Mouse (Mus musculus): ENCODE data around the gene Slc9a4. TPM values are rescaled to one million over a fixed set of nuclear protein-coding genes. Genes with fewer than 3 reads are reported as not detected.
A peak's percentile ranks its signal among the peaks of the same experiment; 100 is the strongest.

Slc9a4 gene
- 1.2 and 1.4 TPM in 2 replicates for polyA plus RNA-seq (2015; fragmentation: Nextera tagmentation; extraction: Ambion mirVana)

- Histone ChIP-seq H3K4me3 (replicated peaks; ENCODE audit: low read depth, low read length) (no peak within 1 kb of the TSS), H3K36me3 (ENCODE audit: insufficient read depth, low read length) (no peaks in the 10 kb centered on the region), H3K27ac (no peak within 1 kb of the TSS), H3K27me3 (ENCODE audit: insufficient read depth, low read length) (no peaks in the 10 kb centered on the region), H3K9me3 (replicated peaks; ENCODE audit: low read length) (no peaks in the 10 kb centered on the region), H3K9ac (ENCODE audit: low read depth, low read length) (no peak within 1 kb of the TSS), H3K4me1 (replicated peaks; ENCODE audit: insufficient read depth, low read length) (no peaks in the 10 kb centered on the region), H3K4me2 (ENCODE audit: low read length) (no peak within 1 kb of the TSS)
- peak; percentile 87 for TF ChIP-seq CTCF (IDR thresholded peaks at IDR 0.05; ENCODE audit: low read depth)
- DNase-seq (ENCODE audit: low spot score) (peak; percentile 61), ATAC-seq (replicated peaks; ENCODE audit: low FRiP score, low read depth) (no peak)
- WGBS, result 6% methylated on average over 7 of the region's 7 CpGs
Observed at GRCm38 (mm10) chr1:40579784-40580183, at the start of gene Slc9a4. Gene Slc9a4 (plus strand): TSS chr1:40580081.

GRCm38 (mm10) chr1:40537577-40537976 is 42.3 kb upstream of the Slc9a4 start:
- peak; percentile 17 for DNase-seq (ENCODE audit: low spot score)
- no peak overlapping the region for H3K9ac ChIP-seq (ENCODE audit: low read depth, low read length)
- 81% methylated on average over 5 of the region's 5 CpGs for WGBS

GRCm38 (mm10) chr1:40544650-40545049 is 35.2 kb upstream of the Slc9a4 start:
- Histone ChIP-seq H3K9me3 (replicated peaks; ENCODE audit: low read length) (no peaks in the 10 kb centered on the region), H3K27ac (no peak overlapping the region), H3K36me3 (ENCODE audit: insufficient read depth, low read length) (no peaks in the 10 kb centered on the region), H3K27me3 (ENCODE audit: insufficient read depth, low read length) (no peaks in the 10 kb centered on the region), H3K4me3 (replicated peaks; ENCODE audit: low read depth, low read length) (no peak overlapping the region), H3K9ac (ENCODE audit: low read depth, low read length) (no peak overlapping the region), H3K4me1 (replicated peaks; ENCODE audit: insufficient read depth, low read length) (no peaks in the 10 kb centered on the region), H3K4me2 (ENCODE audit: low read length) (no peak overlapping the region)
- DNase-seq (ENCODE audit: low spot score), result peak; percentile 77
- ATAC-seq (replicated peaks; ENCODE audit: low FRiP score, low read depth), result no peak
- WGBS, result 1% methylated on average over 2 of the region's 2 CpGs
- TF ChIP-seq CTCF (IDR thresholded peaks at IDR 0.05; ENCODE audit: low read depth), result peak; percentile 86

More at GRCm38 (mm10) chr1:40537577-40537976, 42.3 kb upstream of the Slc9a4 start:
- no peaks in the 10 kb centered on the region for H3K27me3 ChIP-seq (ENCODE audit: insufficient read depth, low read length)
- no peak overlapping the region for H3K4me2 ChIP-seq (ENCODE audit: low read length)
- no peaks in the 10 kb centered on the region for H3K9me3 ChIP-seq (replicated peaks; ENCODE audit: low read length)
- no peak overlapping the region for H3K27ac ChIP-seq
- no peak overlapping the region for H3K4me3 ChIP-seq (replicated peaks; ENCODE audit: low read depth, low read length)
- TF ChIP-seq CTCF (IDR thresholded peaks at IDR 0.05; ENCODE audit: low read depth), result peak; percentile 58
- no peak for ATAC-seq (replicated peaks; ENCODE audit: low FRiP score, low read depth)
- no peaks in the 10 kb centered on the region for H3K36me3 ChIP-seq (ENCODE audit: insufficient read depth, low read length)
- H3K4me1 ChIP-seq (replicated peaks; ENCODE audit: insufficient read depth, low read length), result no peaks in the 10 kb centered on the region

GRCm38 (mm10) chr1:40546645-40547044 is 33.2 kb upstream of the Slc9a4 start:
- DNase-seq (ENCODE audit: low spot score) (no peak), ATAC-seq (replicated peaks; ENCODE audit: low FRiP score, low read depth) (no peak)
- Histone ChIP-seq H3K9me3 (replicated peaks; ENCODE audit: low read length) (no peaks in the 10 kb centered on the region), H3K27me3 (ENCODE audit: insufficient read depth, low read length) (no peaks in the 10 kb centered on the region), H3K4me3 (replicated peaks; ENCODE audit: low read depth, low read length) (no peak overlapping the region), H3K4me1 (replicated peaks; ENCODE audit: insufficient read depth, low read length) (no peaks in the 10 kb centered on the region), H3K9ac (ENCODE audit: low read depth, low read length) (no peak overlapping the region), H3K36me3 (ENCODE audit: insufficient read depth, low read length) (no peaks in the 10 kb centered on the region), H3K4me2 (ENCODE audit: low read length) (no peak overlapping the region), H3K27ac (no peak overlapping the region)
- no peak for TF ChIP-seq CTCF (IDR thresholded peaks at IDR 0.05; ENCODE audit: low read depth)
- whole genome bisulfite sequencing, result 74% methylated on average over 4 of the region's 4 CpGs

GRCm38 (mm10) chr1:40547064-40547572 is 32.8 kb upstream of the Slc9a4 start:
- no peak overlapping the region for H3K27ac ChIP-seq
- no peak overlapping the region for H3K4me2 ChIP-seq (ENCODE audit: low read length)
- H3K36me3 ChIP-seq (ENCODE audit: insufficient read depth, low read length), result no peaks in the 10 kb centered on the region
- WGBS, result 61% methylated on average over 11 of the region's 11 CpGs
- TF ChIP-seq CTCF (IDR thresholded peaks at IDR 0.05; ENCODE audit: low read depth), result no peak
- DNase-seq (ENCODE audit: low spot score), result no peak
- H3K4me3 ChIP-seq (replicated peaks; ENCODE audit: low read depth, low read length), result no peak overlapping the region
- H3K27me3 ChIP-seq (ENCODE audit: insufficient read depth, low read length), result no peaks in the 10 kb centered on the region
- H3K9me3 ChIP-seq (replicated peaks; ENCODE audit: low read length), result no peaks in the 10 kb centered on the region
- no peak overlapping the region for H3K9ac ChIP-seq (ENCODE audit: low read depth, low read length)
- no peak for ATAC-seq (replicated peaks; ENCODE audit: low FRiP score, low read depth)
- no peaks in the 10 kb centered on the region for H3K4me1 ChIP-seq (replicated peaks; ENCODE audit: insufficient read depth, low read length)

- H3K4me1 ChIP-seq (replicated peaks; ENCODE audit: insufficient read depth, low read length), result no peaks in the 10 kb centered on the region
- 53% methylated on average over 10 of the region's 10 CpGs for WGBS
- H3K4me2 ChIP-seq (ENCODE audit: low read length), result no peak overlapping the region
- H3K4me3 ChIP-seq (replicated peaks; ENCODE audit: low read depth, low read length), result no peak overlapping the region
- no peaks in the 10 kb centered on the region for H3K27me3 ChIP-seq (ENCODE audit: insufficient read depth, low read length)
- H3K9me3 ChIP-seq (replicated peaks; ENCODE audit: low read length), result no peaks in the 10 kb centered on the region
- no peak for TF ChIP-seq CTCF (IDR thresholded peaks at IDR 0.05; ENCODE audit: low read depth)
- DNase-seq (ENCODE audit: low spot score), result no peak
- H3K27ac ChIP-seq, result no peak overlapping the region
- no peaks in the 10 kb centered on the region for H3K36me3 ChIP-seq (ENCODE audit: insufficient read depth, low read length)
- ATAC-seq (replicated peaks; ENCODE audit: low FRiP score, low read depth), result no peak
- no peak overlapping the region for H3K9ac ChIP-seq (ENCODE audit: low read depth, low read length)
Observed at GRCm38 (mm10) chr1:40547762-40548161, 32.1 kb upstream of the Slc9a4 start.

GRCm38 (mm10) chr1:40569374-40569773 is 10.5 kb upstream of the Slc9a4 start:
- no peaks in the 10 kb centered on the region for H3K36me3 ChIP-seq (ENCODE audit: insufficient read depth, low read length)
- ATAC-seq (replicated peaks; ENCODE audit: low FRiP score, low read depth), result no peak

More at GRCm38 (mm10) chr1:40569374-40569773, 10.5 kb upstream of the Slc9a4 start:
- Histone ChIP-seq H3K27ac (no peak overlapping the region), H3K27me3 (ENCODE audit: insufficient read depth, low read length) (no peaks in the 10 kb centered on the region), H3K9ac (ENCODE audit: low read depth, low read length) (no peak overlapping the region), H3K4me2 (ENCODE audit: low read length) (no peak overlapping the region), H3K4me1 (replicated peaks; ENCODE audit: insufficient read depth, low read length) (no peaks in the 10 kb centered on the region), H3K4me3 (replicated peaks; ENCODE audit: low read depth, low read length) (no peak overlapping the region), H3K9me3 (replicated peaks; ENCODE audit: low read length) (no peaks in the 10 kb centered on the region)
- 73% methylated on average over 4 of the region's 4 CpGs for WGBS
- no peak for DNase-seq (ENCODE audit: low spot score)
- TF ChIP-seq CTCF (IDR thresholded peaks at IDR 0.05; ENCODE audit: low read depth), result no peak

All from kidney, postnatal 0 days (tissue).